Mouse (Mus musculus) brain, adult 2 months (tissue): ENCODE results near the gene Vps41.

Experiments used
- DNase-seq: peaks from one replicate; pipeline ENCODE4 v3.0.0; 2011; ENCODE audit warnings: low read depth, low spot score

Vps41 gene

GRCm38 (mm10) chr13:18717185-18717584 lies at the start of gene Vps41:
Vps41 (plus strand) TSS chr13:18717286.
- peak; percentile 95 for DNase-seq

- peak; percentile 77 for DNase-seq
These were observed 18.5 kb upstream of the Vps41 start for GRCm38 (mm10) chr13:18698518-18699065.

- DNase-seq = peak; percentile 40
These were observed 5.4 kb upstream of the Vps41 start for GRCm38 (mm10) chr13:18711685-18712084.

GRCm38 (mm10) chr13:18716707-18717106 lies 379 bp upstream of the Vps41 start:
- DNase-seq = no peak

GRCm38 (mm10) chr13:18718461-18718860 lies 1.4 kb downstream of the Vps41 start:
- no peak for DNase-seq

GRCm38 (mm10) chr13:18730666-18731065 lies 13.6 kb downstream of the Vps41 start:
- no peak for DNase-seq

GRCm38 (mm10) chr13:18736590-18736989 lies 19.5 kb downstream of the Vps41 start:
- DNase-seq = peak; percentile 60

- DNase-seq = peak; percentile 84
These were observed 26.6 kb downstream of the Vps41 start for GRCm38 (mm10) chr13:18743575-18744265.

- DNase-seq = no peak
These were observed 27.2 kb downstream of the Vps41 start for GRCm38 (mm10) chr13:18744266-18744652.

- DNase-seq = peak; percentile 45
These were observed 40.9 kb downstream of the Vps41 start for GRCm38 (mm10) chr13:18757958-18758357.

GRCm38 (mm10) chr13:18759361-18760056 lies 42.4 kb downstream of the Vps41 start:
- DNase-seq = no peak

- no peak for DNase-seq
These were observed 44.4 kb downstream of the Vps41 start for GRCm38 (mm10) chr13:18761452-18761851.

- DNase-seq = no peak
These were observed 50.8 kb downstream of the Vps41 start for GRCm38 (mm10) chr13:18767893-18768292.

- no peak for DNase-seq
These were observed 51.4 kb downstream of the Vps41 start for GRCm38 (mm10) chr13:18768495-18768894.

- DNase-seq = no peak
These were observed 56.5 kb downstream of the Vps41 start for GRCm38 (mm10) chr13:18773437-18774198.

- DNase-seq = no peak
These were observed 64.2 kb downstream of the Vps41 start for GRCm38 (mm10) chr13:18781250-18781649.

GRCm38 (mm10) chr13:18785702-18786101 lies 68.6 kb downstream of the Vps41 start:
- no peak for DNase-seq

- no peak for DNase-seq
These were observed 71.0 kb downstream of the Vps41 start for GRCm38 (mm10) chr13:18788040-18788439.

GRCm38 (mm10) chr13:18788689-18789088 lies 71.6 kb downstream of the Vps41 start:
- DNase-seq = no peak

- no peak for DNase-seq
These were observed 72.6 kb downstream of the Vps41 start for GRCm38 (mm10) chr13:18789662-18790061.

- DNase-seq = peak; percentile 51
These were observed 73.0 kb downstream of the Vps41 start for GRCm38 (mm10) chr13:18790086-18790485.

- no peak for DNase-seq
These were observed 74.2 kb downstream of the Vps41 start for GRCm38 (mm10) chr13:18791314-18791713.
